Mouse (Mus musculus) embryonic facial prominence, embryonic 12.5 days (tissue): ENCODE results near the gene Mtrr. TPM values are rescaled to one million over a fixed set of nuclear protein-coding genes. Genes with fewer than 3 reads are reported as not detected.
"Not testable (repeated sequence)": the region's sequence is repeated elsewhere in the genome, so short reads cannot be mapped to it uniquely, and the experiment has no call there.

ENCODE experiments used
- ATAC-seq: fragments of 200-750 bp; cut with Nextera tagmentation; 2 replicates; pipeline ENCODE4 v1.8.0; 2017; ENCODE audit not compliant: insufficient number of reproducible peaks, insufficient read depth, low FRiP score, low TSS enrichment
- H3K27ac ChIP-seq: fragments of 300-500 bp; sonication (generic); 2 replicates; pipeline ENCODE4 v1.5.1; 2016; ENCODE audit warnings: mild to moderate bottlenecking
- H3K27me3 ChIP-seq: fragments of 300-500 bp; sonication (generic); 2 replicates; pipeline ENCODE4 v1.6.1; 2016; ENCODE audit warnings: mild to moderate bottlenecking, moderate library complexity
- H3K36me3 ChIP-seq: fragments of 300-500 bp; sonication (generic); 2 replicates; pipeline ENCODE4 v1.6.1; 2016; ENCODE audit warnings: mild to moderate bottlenecking
- H3K4me1 ChIP-seq: fragments of 300-500 bp; sonication (generic); 2 replicates; pipeline ENCODE4 v1.6.1; 2016
- H3K4me2 ChIP-seq: fragments of 300-500 bp; sonication (generic); replicated peaks from 2 replicates; pipeline ENCODE4 v1.6.1; 2016; ENCODE audit warnings: mild to moderate bottlenecking, moderate library complexity
- H3K4me3 ChIP-seq: fragments of 300-500 bp; sonication (generic); 2 replicates; pipeline ENCODE4 v1.5.1; 2016; ENCODE audit warnings: mild to moderate bottlenecking
- H3K9ac ChIP-seq: fragments of 300-500 bp; sonication (generic); 2 replicates; pipeline ENCODE4 v1.6.1; 2016; ENCODE audit warnings: mild to moderate bottlenecking, moderate library complexity
- H3K9me3 ChIP-seq: fragments of 300-500 bp; sonication (generic); 2 replicates; pipeline ENCODE4 v1.6.1; 2016; ENCODE audit warnings: mild to moderate bottlenecking, moderate library complexity
- WGBS: fragments of 180-500 bp; shearing (Covaris S2); methylation state at CpG from one replicate; pipeline ENCODE4 v1.1.7; 2016; 5-methylcytosine and 5-hydroxymethylcytosine counted together
- polyA plus RNA-seq: library from polyadenylated mRNA; unstranded; fragments of >200 nt; fragmentation: Nextera tagmentation; extraction: Ambion mirVana; gene quantifications from 2 replicates; pipeline ENCODE4 v1.2.1, GENCODE M21; 2016

Mtrr gene
- polyA plus RNA-seq, 1 experiment from 2014 or later, result 22.9 TPM

DNA sequence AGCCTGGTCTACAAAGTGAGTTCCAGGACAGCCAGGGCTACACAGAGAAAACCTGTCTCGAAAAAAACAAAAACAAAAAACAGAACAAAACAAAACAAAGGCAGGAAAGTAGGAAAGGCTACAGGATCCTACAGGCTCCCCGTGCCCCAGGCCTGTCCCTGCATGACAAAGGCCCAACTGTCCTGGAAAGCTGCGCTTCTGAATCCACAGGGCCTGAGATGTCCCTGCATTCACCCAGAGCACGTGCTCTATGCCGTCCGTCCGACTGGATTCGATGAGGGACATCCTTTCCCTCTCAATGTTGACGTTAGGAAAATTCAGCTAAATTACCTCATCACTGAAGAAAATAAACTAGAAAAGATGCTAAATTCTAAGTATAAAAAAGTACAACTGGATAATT is 13.8 kb downstream of the Mtrr start:
- ATAC-seq, result no peak
- H3K4me3 ChIP-seq, result no peak overlapping the region
- H3K4me1 ChIP-seq, result no peaks in the 10 kb centered on the region
- peaks cover 66% of the 10 kb centered on the region for H3K36me3 ChIP-seq
- H3K27me3 ChIP-seq, result no peaks in the 10 kb centered on the region
- H3K4me2 ChIP-seq, result no peak overlapping the region
- H3K9me3 ChIP-seq, result no peaks in the 10 kb centered on the region
- no peak overlapping the region for H3K27ac ChIP-seq
- 89% methylated on average over 9 of the region's 9 CpGs for WGBS
- H3K9ac ChIP-seq, result no peak overlapping the region

GRCm38 (mm10) chr13:68553391-68553790 is 28.6 kb downstream of the Mtrr start:
- not testable (repeated sequence) for H3K9ac ChIP-seq, H3K4me3 ChIP-seq, H3K4me2 ChIP-seq, H3K36me3 ChIP-seq, H3K27me3 ChIP-seq, ATAC-seq, H3K27ac ChIP-seq, H3K9me3 ChIP-seq, H3K4me1 ChIP-seq
- WGBS, result 33% methylated on average over 6 of the region's 6 CpGs

Other genes starting within 250 kb of the Mtrr start
- gene Fastkd3, start 85 bp upstream of the Mtrr start, polyA plus RNA-seq, result 36.8 and 37.4 TPM in 2 replicates
- 0.36 and 1.2 TPM in 2 replicates for gene 1700001L19Rik, start 15.3 kb upstream of the Mtrr start, polyA plus RNA-seq